Mouse (Mus musculus) erythroblast, embryonic 14.5 days (primary cell): ENCODE results near the gene Mlec. TPM values are rescaled to one million over a fixed set of nuclear protein-coding genes. Genes with fewer than 3 reads are reported as not detected.
"Not testable (repeated sequence)": the region's sequence is repeated elsewhere in the genome, so short reads cannot be mapped to it uniquely, and the experiment has no call there.

Experiments used
- H3K27me3 ChIP-seq: 2 replicates; pipeline ENCODE4 v1.6.1; 2012; ENCODE audit warnings: inconsistent platforms; ENCODE audit not compliant: control insufficient read depth
- H3K36me3 ChIP-seq: 2 replicates; pipeline ENCODE4 v1.6.1; 2012; ENCODE audit warnings: mild to moderate bottlenecking, inconsistent platforms; ENCODE audit not compliant: control insufficient read depth
- H3K4me1 ChIP-seq: 2 replicates; pipeline ENCODE4 v1.6.1; 2012; ENCODE audit warnings: inconsistent platforms; ENCODE audit not compliant: control insufficient read depth
- H3K4me3 ChIP-seq: replicated peaks from 2 replicates; pipeline ENCODE3; 2012; ENCODE audit warnings: moderate library complexity, mild to moderate bottlenecking, inconsistent platforms
- H3K9me3 ChIP-seq: 2 replicates; pipeline ENCODE4 v1.6.1; 2012; ENCODE audit warnings: low read length, inconsistent platforms, mixed read lengths; ENCODE audit not compliant: control insufficient read depth
- GATA1 ChIP-seq: IDR thresholded peaks from 2 replicates; pipeline ENCODE4 v1.6.1; 2012; ENCODE audit warnings: low read length, inconsistent platforms, mixed read lengths
- TAL1 ChIP-seq: IDR thresholded peaks from 3 replicates; pipeline ENCODE4 v1.6.1; 2012; ENCODE audit warnings: low read length, inconsistent platforms, mixed read lengths
- polyA plus RNA-seq: library from polyadenylated mRNA; stranded (reverse); fragments of >175 nt; gene quantifications from 2 replicates; pipeline ENCODE4 v1.2.3, GENCODE M21; 2012

Mlec gene
- polyA plus RNA-seq, 1 experiment: 0.53 TPM

- Histone ChIP-seq H3K4me1 (peaks cover 33% of the 10 kb centered on the region), H3K9me3 (peaks cover 2% of the 10 kb centered on the region; the same call in 1 of the 2 replicates), H3K4me3 (no peak overlapping the region), H3K27me3 (no peaks in the 10 kb centered on the region), H3K36me3 (no peaks in the 10 kb centered on the region)
- TF ChIP-seq GATA1: no peak
- no peak for TF ChIP-seq TAL1
These were observed 8.2 kb upstream of the Mlec start for GRCm38 (mm10) chr5:115165895-115166814.

DNA sequence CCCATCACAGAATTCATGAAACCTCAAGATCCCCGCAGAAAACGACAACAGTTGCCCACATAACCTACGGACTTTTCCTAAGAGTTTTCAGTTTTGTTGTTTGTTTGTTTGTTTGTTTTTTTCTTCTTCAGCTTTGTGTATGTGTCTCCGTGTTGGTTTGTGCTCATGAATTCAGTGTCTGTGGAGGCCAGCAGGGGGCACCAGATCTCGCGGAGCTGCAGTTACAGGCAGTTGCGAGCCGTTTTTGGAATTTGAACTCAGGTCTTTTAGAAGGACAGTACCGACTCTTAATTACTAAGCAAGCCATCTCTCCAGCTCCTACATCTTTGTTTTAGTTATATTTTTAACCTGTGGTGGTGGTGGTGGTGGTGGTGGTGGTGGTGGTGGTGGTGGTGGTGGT lies 7.4 kb upstream of the Mlec start:
- no peak overlapping the region for H3K4me3 ChIP-seq
- H3K36me3 ChIP-seq: no peaks in the 10 kb centered on the region
- peaks cover 40% of the 10 kb centered on the region for H3K4me1 ChIP-seq
- TF ChIP-seq GATA1: no peak
- no peak for TF ChIP-seq TAL1
- H3K27me3 ChIP-seq: no peaks in the 10 kb centered on the region
- peaks cover 2% of the 10 kb centered on the region; the same call in 1 of the 2 replicates for H3K9me3 ChIP-seq

DNA sequence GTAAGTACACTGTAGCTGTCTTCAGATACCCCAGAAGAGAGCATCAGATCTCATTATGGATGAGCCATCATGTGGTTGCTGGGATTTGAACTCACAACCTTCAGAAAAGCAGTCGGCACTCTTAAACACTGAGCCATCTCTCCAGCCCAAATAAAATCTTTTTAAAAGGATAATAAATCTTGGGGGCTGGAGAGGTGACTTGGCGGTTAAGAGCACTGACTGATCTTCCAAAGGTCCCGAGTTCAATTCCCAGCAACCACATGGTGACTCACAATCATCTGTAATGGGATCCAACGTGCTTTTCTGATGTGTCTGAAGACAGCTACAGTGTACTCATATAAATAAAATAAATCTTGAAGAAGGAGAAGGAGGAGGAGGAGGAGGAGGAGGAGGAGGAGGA lies 6.5 kb upstream of the Mlec start:
- H3K4me1 ChIP-seq: peaks cover 44% of the 10 kb centered on the region
- H3K4me3 ChIP-seq, H3K27me3 ChIP-seq, H3K9me3 ChIP-seq, H3K36me3 ChIP-seq: not testable (repeated sequence)

- peaks cover 52% of the 10 kb centered on the region for H3K4me1 ChIP-seq
- H3K27me3 ChIP-seq: no peaks in the 10 kb centered on the region
- no peaks in the 10 kb centered on the region for H3K36me3 ChIP-seq
- peaks cover 2% of the 10 kb centered on the region; the same call in 1 of the 2 replicates for H3K9me3 ChIP-seq
- no peak overlapping the region for H3K4me3 ChIP-seq
- TF ChIP-seq GATA1 (no peak), TAL1 (no peak)
These were observed 5.6 kb upstream of the Mlec start for GRCm38 (mm10) chr5:115163563-115163962.

DNA sequence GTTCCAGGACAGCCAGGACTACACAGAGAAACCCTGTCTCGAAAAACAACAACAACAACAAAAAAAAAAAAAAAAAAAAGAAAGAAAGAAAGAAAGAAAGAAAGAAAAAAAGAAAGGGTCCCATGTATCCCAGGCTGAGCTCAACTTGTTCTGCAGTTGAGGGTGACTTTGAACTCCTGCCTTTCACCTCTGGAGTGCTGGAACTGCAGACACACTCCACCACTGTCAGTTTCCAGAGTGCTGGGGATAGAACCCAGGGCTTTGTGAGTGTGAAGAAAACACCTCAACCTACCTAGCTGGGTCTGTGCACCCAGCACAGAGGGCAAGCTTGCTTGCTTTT lies 3.9 kb upstream of the Mlec start:
- H3K4me3 ChIP-seq, H3K9me3 ChIP-seq, H3K36me3 ChIP-seq, H3K27me3 ChIP-seq: not testable (repeated sequence)
- peaks cover 59% of the 10 kb centered on the region for H3K4me1 ChIP-seq

- Histone ChIP-seq H3K4me3 (no peak overlapping the region), H3K4me1 (peaks cover 58% of the 10 kb centered on the region), H3K36me3 (no peaks in the 10 kb centered on the region), H3K27me3 (no peaks in the 10 kb centered on the region), H3K9me3 (peaks cover 2% of the 10 kb centered on the region; the same call in 1 of the 2 replicates)
- TF ChIP-seq GATA1 (no peak), TAL1 (no peak)
These were observed 3.3 kb upstream of the Mlec start for GRCm38 (mm10) chr5:115161064-115161939.

- TF ChIP-seq TAL1 (no peak), GATA1 (no peak)
- Histone ChIP-seq H3K9me3 (no peaks in the 10 kb centered on the region), H3K4me3 (no peak overlapping the region), H3K27me3 (no peaks in the 10 kb centered on the region), H3K36me3 (no peaks in the 10 kb centered on the region), H3K4me1 (peaks cover 58% of the 10 kb centered on the region)
These were observed 2.7 kb upstream of the Mlec start for GRCm38 (mm10) chr5:115160655-115161054.

DNA sequence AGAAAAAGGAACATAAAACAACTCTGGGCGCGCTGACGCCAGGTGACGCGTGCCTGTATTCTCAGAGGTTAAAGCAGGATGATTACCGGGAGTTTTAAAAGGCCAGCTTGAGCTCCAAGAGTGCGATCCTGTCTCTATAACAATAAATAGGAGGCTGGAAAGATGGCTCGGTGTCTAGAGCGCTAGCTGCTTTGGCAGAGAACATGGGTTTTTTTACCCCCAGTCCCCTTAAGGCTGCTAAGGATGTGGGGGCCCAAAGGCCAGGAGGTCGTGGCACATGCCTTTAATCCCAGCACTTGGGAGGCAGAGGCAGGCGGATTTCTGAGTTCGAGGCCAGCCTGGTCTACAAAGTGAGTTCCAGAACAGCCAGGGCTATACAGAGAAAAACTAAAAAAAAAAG lies 1.2 kb upstream of the Mlec start:
- H3K4me1 ChIP-seq: peaks cover 70% of the 10 kb centered on the region
- no peaks in the 10 kb centered on the region for H3K27me3 ChIP-seq
- TF ChIP-seq TAL1: no peak
- TF ChIP-seq GATA1: no peak
- no peaks in the 10 kb centered on the region for H3K9me3 ChIP-seq
- no peaks in the 10 kb centered on the region for H3K36me3 ChIP-seq
- peak overlapping the region; percentile 92 for H3K4me3 ChIP-seq

- Histone ChIP-seq H3K4me1 (peaks cover 59% of the 10 kb centered on the region), H3K36me3 (peaks cover 9% of the 10 kb centered on the region), H3K27me3 (no peaks in the 10 kb centered on the region), H3K9me3 (no peaks in the 10 kb centered on the region), H3K4me3 (peak overlapping the region; percentile 92)
- TF ChIP-seq GATA1: no peak
- no peak for TF ChIP-seq TAL1
These were observed 918 bp downstream of the Mlec start for GRCm38 (mm10) chr5:115156933-115157589.
